Mouse (Mus musculus): Measurements from ENCODE around the gene Atp2c1.

DNA sequence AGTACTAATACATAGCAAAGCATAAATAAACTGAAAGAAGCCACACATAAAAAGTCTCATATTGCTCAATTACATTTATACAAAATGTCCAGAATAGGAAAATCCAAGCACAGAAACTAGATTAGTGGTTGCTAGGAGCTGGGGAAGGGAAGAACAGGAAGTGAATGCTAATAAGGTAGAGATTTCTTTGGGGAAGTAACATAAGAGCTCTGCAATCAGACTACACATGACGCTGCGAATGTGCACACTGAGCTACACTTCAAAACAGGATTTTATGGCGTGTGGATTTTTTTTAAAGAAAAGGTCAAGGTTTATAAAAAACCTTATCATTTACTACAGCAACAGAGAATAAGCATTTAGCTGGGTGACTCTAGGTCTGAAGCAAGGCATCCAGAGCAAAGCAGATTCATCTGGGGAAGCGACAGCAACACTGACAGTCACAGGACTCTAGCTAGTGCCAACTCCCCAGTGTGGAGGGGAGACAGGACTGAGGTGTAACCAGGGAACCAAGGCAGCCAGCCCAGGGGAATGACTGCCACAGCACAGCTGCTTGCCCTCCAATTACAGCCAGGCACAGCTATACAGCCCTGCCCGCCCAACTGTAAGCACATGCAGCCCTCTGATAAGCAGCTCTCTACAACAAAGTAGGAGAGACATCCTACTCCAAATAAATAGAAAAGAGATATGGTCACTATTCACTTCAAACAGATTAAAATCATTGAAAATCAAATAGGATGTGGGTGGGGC is 42.6 kb downstream of the Atp2c1 start:
- TF ChIP-seq POLR2A (IDR thresholded peaks at IDR 0.05; ENCODE audit: borderline replicate concordance, extremely low read depth, low read depth, low read length) (no peak), CTCF (IDR thresholded peaks at IDR 0.05; ENCODE audit: insufficient read depth, low read length) (no peak)

All from lung, adult 2 months (tissue).